Mouse (Mus musculus): Measurements from ENCODE around the gene Jade2. TPM values are rescaled to one million over a fixed set of nuclear protein-coding genes. Genes with fewer than 3 reads are reported as not detected.

Gene Jade2
- 15.6 and 16.7 TPM in 2 replicates for polyA plus RNA-seq (2012)

DNA sequence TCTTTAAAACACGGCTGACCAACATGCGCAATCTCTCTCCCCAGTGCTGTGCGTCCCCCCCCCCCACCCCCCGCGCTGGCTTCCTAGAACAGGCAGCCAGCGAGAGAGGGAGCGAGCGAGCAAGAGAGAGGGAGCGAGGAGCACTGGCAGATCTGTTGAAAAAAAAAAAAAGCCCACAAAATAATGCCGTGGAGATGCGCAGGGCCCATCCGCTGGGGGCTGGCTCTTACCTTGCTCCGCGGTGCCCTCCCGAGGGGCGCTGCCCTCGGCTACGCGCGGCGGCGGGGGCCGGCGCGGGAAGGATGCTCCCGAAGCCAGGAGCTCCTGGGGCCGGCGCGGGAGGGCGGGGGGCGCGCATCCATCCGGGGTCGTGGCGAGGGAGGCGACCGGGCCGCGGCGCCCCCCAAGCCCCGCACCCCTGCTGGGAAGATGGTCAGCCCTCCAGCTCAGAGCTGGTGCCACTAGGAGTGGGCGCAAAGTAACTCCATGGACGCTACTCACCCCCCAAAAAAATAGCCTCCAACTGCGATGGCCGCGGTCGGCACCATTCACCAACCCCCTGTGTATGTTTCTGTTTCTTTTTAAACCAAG, at the start of gene Jade2:
TSS of gene Jade2 (minus strand) at position 573 of the 591 bp plus-strand sequence.
- no peak for TF ChIP-seq GATA1 (IDR thresholded peaks at IDR 0.05; ENCODE audit: low read length)

DNA sequence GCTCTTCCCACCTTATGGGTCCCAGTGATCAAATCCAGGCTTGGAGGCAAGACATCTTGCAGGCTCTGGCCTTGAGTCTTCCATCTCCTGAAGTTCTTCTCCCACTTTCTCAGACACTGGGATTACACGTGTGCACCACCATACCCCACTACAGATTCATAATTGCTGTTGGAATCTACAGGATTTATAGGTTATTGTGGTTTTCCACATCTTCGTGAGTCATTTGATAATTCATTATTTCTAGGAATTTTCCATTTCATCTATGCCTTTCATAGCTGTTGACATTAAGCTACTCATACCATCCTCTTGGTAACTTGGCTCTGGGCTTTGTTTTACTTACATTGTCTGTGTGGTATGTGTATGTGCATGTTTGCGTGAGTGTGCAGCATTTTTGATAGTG, 46.8 kb upstream of the Jade2 start:
- no peak for TF ChIP-seq GATA1 (IDR thresholded peaks at IDR 0.05; ENCODE audit: low read length)

DNA sequence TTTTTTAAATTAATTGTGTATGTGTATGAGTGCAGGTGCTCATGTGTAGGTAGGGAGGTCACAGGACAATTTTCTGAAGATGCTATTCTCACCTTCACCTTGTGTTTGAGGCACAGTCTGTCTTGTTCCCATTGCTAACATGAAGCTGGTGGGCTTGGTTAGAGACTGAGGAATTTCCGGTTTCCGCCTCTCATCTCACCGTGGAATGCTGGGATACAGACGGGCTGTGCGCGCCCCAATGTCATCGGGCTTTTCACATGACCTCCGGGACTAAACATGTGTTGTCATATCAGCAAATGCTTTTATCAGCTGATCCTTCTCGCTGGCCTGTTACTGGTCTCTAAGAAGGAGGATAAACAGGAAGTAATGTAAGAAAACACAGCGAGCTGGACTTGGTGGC, 42.2 kb upstream of the Jade2 start:
- no peak for TF ChIP-seq GATA1 (IDR thresholded peaks at IDR 0.05; ENCODE audit: low read length)

DNA sequence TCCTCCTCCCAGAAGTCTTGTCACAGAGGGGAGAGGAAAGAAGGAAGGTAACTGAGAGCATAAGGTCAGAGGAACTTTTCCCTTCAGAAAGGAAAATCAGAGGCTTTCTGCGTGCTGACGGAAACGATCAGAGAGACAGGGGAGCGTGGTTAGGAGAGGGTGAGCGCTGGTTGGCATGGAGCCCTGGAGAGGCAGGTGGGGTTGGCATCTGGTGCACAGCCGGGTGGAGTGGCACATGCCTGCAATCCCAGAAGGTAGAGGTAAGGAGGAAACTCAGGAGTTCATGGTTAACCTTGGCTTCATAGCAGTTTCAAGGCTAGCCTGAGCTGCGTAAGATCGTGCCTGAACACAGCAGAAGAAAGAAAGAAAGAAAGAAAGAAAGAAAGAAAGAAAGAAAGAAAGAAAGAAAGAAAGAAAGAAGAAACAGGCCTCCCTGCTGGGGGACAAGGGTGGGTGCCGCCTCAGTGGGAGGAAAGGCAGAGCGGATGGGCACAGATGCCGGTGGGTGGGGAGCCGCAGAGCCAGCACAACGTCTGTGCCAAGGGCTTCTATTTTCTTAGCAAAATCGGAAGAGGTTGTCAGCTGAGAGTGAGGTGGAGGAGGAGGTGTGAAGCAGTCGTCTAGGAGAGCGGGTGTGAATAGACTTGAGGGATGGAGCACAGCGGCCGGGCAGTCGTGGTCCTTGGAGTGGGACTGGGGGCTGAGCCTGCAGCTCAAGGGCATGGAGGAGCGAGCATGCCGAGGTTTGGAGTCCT, 41.0 kb upstream of the Jade2 start:
- no peak for TF ChIP-seq GATA1 (IDR thresholded peaks at IDR 0.05; ENCODE audit: low read length)

DNA sequence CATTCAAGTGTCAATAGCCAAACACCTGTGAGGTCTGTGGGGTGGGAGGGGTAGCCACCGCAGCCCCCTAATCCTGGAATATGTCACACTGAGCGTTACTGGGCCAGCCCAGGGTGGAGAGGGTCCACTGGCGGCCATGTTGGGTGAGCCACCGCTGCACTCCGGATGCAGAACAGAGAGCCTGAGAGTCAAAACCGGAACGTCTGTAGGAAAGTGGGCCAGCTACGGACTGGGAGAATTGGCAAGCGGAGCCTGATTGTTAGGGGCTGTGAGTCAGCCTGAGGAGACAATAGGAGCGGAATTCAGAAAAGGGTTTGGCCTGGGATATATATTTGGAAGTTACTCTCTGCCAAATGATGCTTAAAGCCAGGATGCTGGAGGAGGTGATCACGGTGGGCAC, 39.9 kb upstream of the Jade2 start:
- TF ChIP-seq GATA1 (IDR thresholded peaks at IDR 0.05; ENCODE audit: low read length): no peak

DNA sequence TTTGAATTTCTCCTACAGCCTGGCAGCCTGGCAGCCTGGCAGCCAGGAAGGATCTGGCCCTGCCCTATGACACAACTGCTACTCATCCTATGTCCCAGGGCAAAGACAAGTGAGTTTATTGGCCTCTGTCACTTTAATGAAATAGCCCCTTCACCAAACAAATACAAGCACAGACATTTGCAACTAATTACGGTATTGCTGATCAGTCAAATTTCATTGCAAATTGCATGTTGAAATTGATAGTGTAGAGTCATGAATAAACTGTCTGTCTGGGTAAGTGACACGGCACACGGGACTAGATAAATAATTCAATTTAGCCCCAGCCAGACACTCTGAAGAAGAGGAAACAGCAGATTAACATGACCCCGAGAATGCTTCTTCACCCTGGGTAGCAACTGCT, 38.6 kb upstream of the Jade2 start:
- TF ChIP-seq GATA1 (IDR thresholded peaks at IDR 0.05; ENCODE audit: low read length): no peak

DNA sequence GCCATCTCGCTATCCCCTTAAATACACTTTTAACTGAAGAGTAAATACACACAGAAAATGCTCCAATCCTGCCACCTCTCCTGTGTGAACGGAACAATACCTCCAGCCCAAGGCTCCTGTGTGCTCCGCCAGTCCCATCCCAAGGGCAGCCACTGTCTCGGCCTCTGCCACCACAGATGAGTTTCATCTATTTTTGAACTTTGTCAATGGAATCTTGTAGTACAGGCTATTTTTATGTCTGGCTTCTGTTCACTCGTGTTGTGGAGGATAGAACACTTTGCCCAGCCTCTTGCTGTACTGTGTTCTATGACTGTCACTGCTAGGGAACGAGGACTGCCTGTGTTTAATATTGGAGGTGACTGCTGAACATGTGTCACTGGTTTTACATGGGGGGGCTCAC, 28.2 kb upstream of the Jade2 start:
- TF ChIP-seq GATA1 (IDR thresholded peaks at IDR 0.05; ENCODE audit: low read length): no peak

DNA sequence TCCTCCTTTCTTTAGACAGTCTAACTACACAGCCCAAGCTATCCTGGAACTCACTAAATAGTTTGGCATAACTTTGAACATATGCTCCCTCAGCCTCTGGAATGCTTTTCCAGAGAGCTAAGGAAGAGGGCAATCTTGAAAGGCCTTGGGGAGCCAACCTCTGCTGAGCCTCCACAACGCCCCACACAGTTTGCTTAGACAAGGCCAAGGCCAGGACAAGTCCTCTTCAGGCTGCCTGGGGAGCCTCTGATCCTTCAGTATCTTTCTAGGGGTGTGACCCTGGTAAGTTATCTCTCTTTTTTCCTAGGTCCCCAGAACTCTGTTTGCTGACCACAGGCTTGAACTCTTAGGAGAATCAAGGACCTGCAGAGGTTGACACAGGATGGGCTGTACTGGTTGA, 26.6 kb upstream of the Jade2 start:
- TF ChIP-seq GATA1 (IDR thresholded peaks at IDR 0.05; ENCODE audit: low read length): no peak

DNA sequence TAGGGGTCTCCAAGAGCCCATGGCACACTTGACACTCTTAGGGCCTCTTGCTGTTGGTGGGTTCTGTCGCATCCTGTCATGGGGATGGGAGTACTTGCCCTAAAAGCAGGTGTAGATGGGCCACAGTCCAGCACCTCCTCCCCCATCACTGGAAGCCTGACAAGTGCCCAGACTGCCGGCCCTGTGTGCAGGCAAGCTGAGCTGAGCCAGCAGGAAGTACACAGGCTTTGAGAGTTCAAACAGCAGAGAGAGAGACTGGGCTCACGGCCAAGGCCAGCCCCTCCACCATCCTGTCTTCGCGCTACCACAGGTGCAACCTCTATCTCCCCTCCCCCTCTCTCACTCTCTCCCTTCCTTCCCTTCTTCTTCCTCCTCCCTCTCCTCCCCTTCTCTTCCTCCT, 26.2 kb upstream of the Jade2 start:
- TF ChIP-seq GATA1 (IDR thresholded peaks at IDR 0.05; ENCODE audit: low read length): no peak

DNA sequence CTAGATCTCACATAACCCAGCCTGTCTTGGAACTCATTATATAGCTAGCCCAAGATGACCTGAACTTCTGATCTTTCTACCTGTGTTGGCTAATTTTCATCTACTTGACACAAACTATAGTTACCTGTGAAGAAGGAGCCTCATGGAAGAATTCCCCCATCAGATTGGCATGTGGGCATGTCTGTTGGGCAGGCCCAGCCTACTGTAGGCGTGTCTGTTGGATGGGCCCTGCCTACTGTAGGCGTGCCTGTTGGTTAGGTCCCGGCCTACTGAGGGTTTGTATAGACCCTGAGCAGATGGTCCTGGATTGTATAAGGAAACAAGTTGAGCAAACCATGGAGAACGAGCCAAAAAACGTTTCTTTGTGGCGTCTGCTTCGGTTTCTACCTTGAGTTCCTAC, 24.3 kb upstream of the Jade2 start:
- TF ChIP-seq GATA1 (IDR thresholded peaks at IDR 0.05; ENCODE audit: low read length): no peak

DNA sequence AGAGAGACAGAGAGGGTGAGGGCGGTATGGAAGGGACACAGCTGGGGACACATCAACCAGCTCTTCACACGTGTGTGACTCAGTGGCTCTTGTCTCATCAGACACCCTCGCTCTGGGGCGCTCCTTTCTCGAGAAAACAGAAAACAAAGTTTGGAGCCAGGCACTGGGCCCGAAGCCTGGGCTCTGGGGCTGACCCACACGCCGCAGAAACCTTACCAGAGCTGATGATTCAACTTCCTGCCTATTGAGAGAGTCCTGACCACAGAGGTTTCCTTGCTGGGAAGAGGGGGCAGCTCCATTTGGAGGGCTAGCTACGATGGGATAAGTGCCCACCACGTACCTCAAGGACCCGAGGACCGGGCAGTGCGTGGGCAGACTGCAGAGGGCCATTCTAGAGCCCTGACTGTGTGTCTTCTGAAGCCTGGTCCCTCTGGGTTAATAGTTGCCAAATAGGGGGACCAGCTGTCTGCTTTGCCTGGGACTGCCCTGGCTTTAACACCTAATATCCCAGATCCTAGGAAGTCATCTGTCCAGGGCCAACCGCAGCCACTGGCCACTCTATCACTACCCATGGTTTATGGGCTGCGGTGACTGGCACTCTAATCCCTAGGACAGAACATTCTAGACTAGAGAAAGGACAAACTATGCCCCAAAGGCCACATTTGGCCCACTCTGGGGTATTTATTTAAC, 23.7 kb upstream of the Jade2 start:
- TF ChIP-seq GATA1 (IDR thresholded peaks at IDR 0.05; ENCODE audit: low read length): no peak

DNA sequence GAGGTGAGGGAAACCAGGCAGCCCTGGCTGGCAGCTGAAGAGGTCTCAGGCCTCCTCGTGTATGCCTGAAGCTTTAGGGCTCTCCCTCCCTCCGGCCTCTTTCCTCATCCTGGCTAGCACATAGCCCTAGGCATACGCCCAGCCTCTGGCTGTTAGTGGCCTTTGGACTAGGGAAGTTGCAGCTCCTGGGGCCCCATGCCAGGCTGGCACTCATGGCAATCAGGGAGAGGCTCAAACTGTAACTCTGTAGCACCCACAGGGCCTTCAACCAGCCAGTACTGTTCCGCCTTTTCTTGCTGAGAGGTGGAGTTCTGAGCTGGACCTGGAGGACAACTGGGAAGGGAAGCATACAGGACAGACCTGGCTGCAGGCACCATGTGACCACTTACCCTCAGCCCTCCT, 19.5 kb upstream of the Jade2 start:
- TF ChIP-seq GATA1 (IDR thresholded peaks at IDR 0.05; ENCODE audit: low read length): no peak

DNA sequence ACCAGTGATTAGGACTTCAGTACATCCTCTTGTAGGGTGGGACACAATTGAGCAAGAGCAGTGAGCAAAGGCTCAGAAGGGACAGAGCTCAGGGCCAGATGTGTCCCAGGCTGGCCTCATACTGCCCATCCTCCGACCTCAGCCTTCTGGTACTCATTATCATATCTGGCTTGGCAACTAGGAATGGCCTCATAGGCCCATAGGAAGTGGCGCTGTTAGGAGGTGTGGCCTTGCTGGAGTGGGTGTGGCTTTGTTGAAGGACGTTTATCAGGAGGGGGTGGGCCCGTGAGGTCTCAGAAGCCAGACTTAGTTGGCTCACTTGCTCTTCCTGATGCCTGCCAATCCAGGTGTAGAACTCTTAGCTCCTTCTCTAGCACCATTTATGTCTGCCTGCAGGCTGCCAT, 18.3 kb upstream of the Jade2 start:
- no peak for TF ChIP-seq GATA1 (IDR thresholded peaks at IDR 0.05; ENCODE audit: low read length)

DNA sequence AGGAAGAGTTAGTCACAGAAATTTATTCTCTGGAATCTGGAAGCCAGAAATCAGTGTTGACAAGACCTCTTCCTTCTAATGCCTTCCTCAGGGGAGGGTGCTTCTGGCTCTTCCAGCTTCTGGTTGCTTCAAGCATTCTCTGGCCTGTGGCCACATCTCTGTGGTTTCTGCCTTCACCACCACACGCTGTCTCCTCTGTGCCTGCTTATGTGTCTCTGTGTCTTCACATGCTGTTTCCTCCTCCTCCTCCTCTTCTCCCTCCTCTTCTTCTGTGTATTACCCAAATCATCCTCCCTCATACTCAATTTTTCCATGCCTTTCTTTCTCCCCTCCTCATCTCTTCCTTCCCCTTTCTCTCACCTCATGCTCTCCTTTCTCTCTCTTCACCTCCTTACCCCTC, 17.6 kb upstream of the Jade2 start:
- no peak for TF ChIP-seq GATA1 (IDR thresholded peaks at IDR 0.05; ENCODE audit: low read length)

DNA sequence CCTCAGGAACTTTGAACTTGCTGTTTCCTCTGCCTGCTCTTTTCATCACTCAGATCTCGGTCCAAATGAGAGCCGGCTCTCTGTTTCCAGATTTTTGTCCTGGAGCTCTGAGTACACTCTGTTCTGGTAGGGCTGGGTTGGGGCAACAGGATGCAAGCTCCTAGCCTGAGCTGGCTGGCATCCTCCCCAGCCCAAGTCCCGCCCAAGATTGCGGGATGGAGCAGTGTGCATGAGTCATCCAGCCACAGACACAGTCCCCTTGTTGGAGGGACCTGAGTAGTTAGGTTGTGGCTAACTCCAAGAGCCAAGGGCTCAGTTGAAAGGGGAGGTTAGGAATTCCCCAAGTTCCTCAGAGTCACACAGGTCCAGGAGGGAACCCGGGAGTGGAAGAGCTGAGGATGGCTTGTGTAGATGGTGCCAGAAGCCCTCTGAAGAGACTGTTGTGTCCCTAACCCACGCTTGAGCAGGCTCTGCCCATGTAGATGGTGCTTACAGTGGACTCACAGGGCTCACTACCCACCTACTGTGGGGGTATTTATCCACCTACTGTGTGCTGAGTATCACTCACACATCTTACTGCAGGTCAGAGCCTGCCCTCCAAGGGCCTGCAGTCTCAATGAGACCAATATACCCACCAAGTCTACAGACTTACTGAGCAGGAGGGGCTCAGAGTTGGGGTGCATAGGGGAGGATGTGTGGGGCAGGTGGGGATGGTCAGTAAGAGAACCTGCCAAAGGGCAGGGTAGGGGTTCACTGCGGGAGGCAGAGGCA, 17.0 kb upstream of the Jade2 start:
- TF ChIP-seq GATA1 (IDR thresholded peaks at IDR 0.05; ENCODE audit: low read length): no peak

DNA sequence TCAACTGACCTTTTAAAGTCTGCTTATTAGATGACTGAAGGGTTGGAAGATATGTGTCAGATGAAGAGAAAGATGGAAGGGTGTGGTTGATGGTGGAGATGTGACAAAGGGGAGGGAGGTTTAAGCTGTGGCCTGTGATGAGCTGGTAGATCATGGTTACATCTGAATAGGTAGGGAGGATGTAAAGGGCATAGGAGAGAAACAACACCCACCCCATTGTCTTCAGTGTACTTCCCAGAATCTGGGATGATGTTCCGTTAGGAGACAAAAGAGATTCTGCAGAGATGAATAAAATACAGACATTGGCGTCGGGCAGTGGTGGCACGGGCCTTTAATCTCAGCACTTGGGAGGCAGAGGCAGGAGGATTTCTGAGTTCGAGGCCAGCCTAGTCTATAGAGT, 15.7 kb upstream of the Jade2 start:
- TF ChIP-seq GATA1 (IDR thresholded peaks at IDR 0.05; ENCODE audit: low read length): no peak
